Mouse (Mus musculus) heart, adult 2 months (tissue): Measurements from ENCODE around the gene Limch1. TPM values are rescaled to one million over a fixed set of nuclear protein-coding genes. Genes with fewer than 3 reads are reported as not detected.

Experiments
- DNase-seq, 2 experiments: peaks; one replicate each; pipeline ENCODE4 v3.0.0; 2021
- H3K27ac ChIP-seq: fragments of 200-600 bp; 2 replicates; pipeline ENCODE4 v1.8.1; 2022
- H3K27me3 ChIP-seq: fragments of 200-500 bp; 2 replicates; pipeline ENCODE4 v1.6.1; 2012; ENCODE audit warnings: mild to moderate bottlenecking, low read length, inconsistent platforms, mixed read lengths; ENCODE audit not compliant: control insufficient read depth, insufficient read depth
- H3K36me3 ChIP-seq: fragments of 200-500 bp; 2 replicates; pipeline ENCODE4 v1.6.1; 2012; ENCODE audit warnings: low read length, inconsistent platforms; ENCODE audit not compliant: control insufficient read depth, insufficient read depth
- H3K4me1 ChIP-seq: fragments of 200-500 bp; 2 replicates; pipeline ENCODE4 v1.6.1; 2011; ENCODE audit warnings: low read length; ENCODE audit not compliant: control insufficient read depth, insufficient read depth
- H3K4me3 ChIP-seq: fragments of 200-600 bp; 2 replicates; pipeline ENCODE4 v1.8.1; 2022
- H3K79me2 ChIP-seq: fragments of 200-500 bp; replicated peaks from 2 replicates; pipeline ENCODE4 v1.6.1; 2012; ENCODE audit warnings: mild to moderate bottlenecking, inconsistent platforms, low read length, moderate library complexity, mixed read lengths; ENCODE audit not compliant: control insufficient read depth, insufficient read depth
- H3K9ac ChIP-seq: fragments of 200-500 bp; 2 replicates; pipeline ENCODE4 v1.6.1; 2012; ENCODE audit warnings: low read depth, mild to moderate bottlenecking, control low read depth, inconsistent platforms, low read length, mixed read lengths
- CTCF ChIP-seq: fragments of 200-600 bp; IDR thresholded peaks from 2 replicates; pipeline ENCODE4 v1.8.1; 2022; ENCODE audit warnings: antibody characterized with exemption, mild to moderate bottlenecking, moderate library complexity
- EP300 ChIP-seq: fragments of 200-500 bp; IDR thresholded peaks from 2 replicates; pipeline ENCODE4 v1.6.1; 2011; ENCODE audit warnings: low read depth, low read length, control low read depth; ENCODE audit not compliant: insufficient read depth
- POLR2A ChIP-seq: fragments of 200-500 bp; IDR thresholded peaks from 2 replicates; pipeline ENCODE4 v1.6.1; 2011; ENCODE audit warnings: mild to moderate bottlenecking, low read depth, low read length, control low read depth; ENCODE audit not compliant: insufficient read depth
- WGBS: fragments of 180-500 bp; shearing (Covaris S2); methylation state at CpG from one replicate; pipeline ENCODE4 v1.1.7; 2018; 5-methylcytosine and 5-hydroxymethylcytosine counted together
- intact Hi-C: fragments of 180-260 bp; cut with DNase I; formaldehyde crosslinking; loops from one replicate; pipeline ENCODE4 v1.15.1; 2025
- polyA plus RNA-seq: library from polyadenylated mRNA; depleted of rRNA; stranded (reverse); fragments of >200 nt; gene quantifications from 2 replicates; pipeline ENCODE4 v1.2.3, GENCODE M21; 2012
- total RNA-seq, 2 experiments: library from RNA; stranded (reverse); gene quantifications; 2 replicates each; pipeline ENCODE4 v1.2.3; 2021

The Limch1 gene
- total and polyA plus RNA-seq, 3 experiments = 60.2 to 277 (median 230) TPM

DNA sequence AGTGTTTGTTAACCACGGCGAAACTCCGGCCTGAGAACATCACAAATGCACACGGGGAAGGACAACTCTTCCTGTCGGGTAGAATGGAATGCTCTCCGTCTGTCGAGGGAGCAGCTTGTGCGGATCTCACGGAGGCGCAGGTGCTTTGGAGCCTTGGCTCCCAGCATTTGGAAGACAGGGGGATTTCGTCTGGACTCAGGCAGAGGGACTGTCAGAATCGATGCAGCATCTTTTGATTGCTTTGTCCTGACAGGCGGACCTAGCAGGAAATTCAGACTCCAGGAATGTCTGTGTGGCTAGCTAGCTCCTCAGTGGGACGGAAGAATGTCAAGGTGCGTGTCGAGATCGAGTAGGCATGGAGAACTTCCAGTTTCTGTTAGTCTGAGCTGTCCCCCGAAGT is 71.1 kb downstream of the Limch1 start:
- 77% methylated on average over 18 of the region's 18 CpGs for WGBS
- Histone ChIP-seq H3K4me3 (no peak overlapping the region), H3K27me3 (no peaks in the 10 kb centered on the region), H3K27ac (no peak overlapping the region), H3K36me3 (no peaks in the 10 kb centered on the region), H3K79me2 (no peaks in the 10 kb centered on the region; the same call in 1 of the 2 replicates), H3K4me1 (no peaks in the 10 kb centered on the region), H3K9ac (no peak overlapping the region)
- DNase-seq = no peak
- intact Hi-C loops = no loop called here
- TF ChIP-seq CTCF (no peak), POLR2A (no peak), EP300 (no peak)

GRCm38 (mm10) chr5:66817184-66817956 is 71.7 kb downstream of the Limch1 start:
- Histone ChIP-seq H3K27ac (no peak overlapping the region), H3K4me3 (no peak overlapping the region), H3K79me2 (no peaks in the 10 kb centered on the region), H3K36me3 (no peaks in the 10 kb centered on the region), H3K27me3 (no peaks in the 10 kb centered on the region), H3K4me1 (no peaks in the 10 kb centered on the region), H3K9ac (no peak overlapping the region)
- WGBS = 95% methylated on average over 8 of the region's 8 CpGs
- DNase-seq = no peak
- intact Hi-C loops = no loop called here
- TF ChIP-seq CTCF = no peak
- no peak for TF ChIP-seq POLR2A
- no peak for TF ChIP-seq EP300

GRCm38 (mm10) chr5:66822500-66823205 is 77.0 kb downstream of the Limch1 start:
- Histone ChIP-seq H3K4me1 (no peaks in the 10 kb centered on the region), H3K9ac (no peak overlapping the region), H3K4me3 (no peak overlapping the region), H3K27ac (no peak overlapping the region), H3K27me3 (no peaks in the 10 kb centered on the region), H3K36me3 (no peaks in the 10 kb centered on the region), H3K79me2 (no peaks in the 10 kb centered on the region; the same call in 1 of the 2 replicates)
- TF ChIP-seq EP300 (no peak), POLR2A (no peak), CTCF (no peak)
- no peak for DNase-seq
- intact Hi-C loops = no loop called here
- WGBS = 88% methylated on average over 6 of the region's 6 CpGs

DNA sequence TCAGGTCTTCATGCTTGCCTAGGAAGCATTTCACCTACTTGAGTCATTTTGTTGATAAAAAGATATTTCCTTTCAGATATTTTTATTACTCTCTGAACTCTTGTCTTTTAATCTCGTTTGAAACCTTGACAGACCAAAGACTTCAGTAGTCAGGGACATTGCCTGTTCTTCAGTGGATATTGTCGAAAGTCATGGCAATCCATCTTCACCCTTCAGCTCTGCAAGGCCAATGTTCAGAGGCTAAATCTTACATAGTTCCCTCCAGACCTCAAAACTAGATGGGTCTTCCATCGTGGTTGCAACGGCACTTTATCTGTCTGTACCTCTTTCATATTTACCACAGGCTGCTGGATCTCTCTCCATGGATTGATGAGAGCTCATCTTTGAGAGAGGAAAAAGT is 80.0 kb downstream of the Limch1 start:
- WGBS = 84% methylated on average over 4 of the region's 4 CpGs
- H3K36me3 ChIP-seq = no peaks in the 10 kb centered on the region
- no peak overlapping the region for H3K9ac ChIP-seq
- H3K79me2 ChIP-seq = no peaks in the 10 kb centered on the region; the same call in 1 of the 2 replicates
- no peak overlapping the region for H3K4me3 ChIP-seq
- DNase-seq = no peak
- intact Hi-C loops = no loop called here
- TF ChIP-seq CTCF (no peak), POLR2A (no peak), EP300 (no peak)
- no peaks in the 10 kb centered on the region for H3K4me1 ChIP-seq
- H3K27ac ChIP-seq = no peak overlapping the region
- H3K27me3 ChIP-seq = no peaks in the 10 kb centered on the region

GRCm38 (mm10) chr5:66826844-66827243 is 81.2 kb downstream of the Limch1 start:
- H3K9ac ChIP-seq = no peak overlapping the region
- WGBS = 64% methylated on average over 8 of the region's 8 CpGs
- no peak overlapping the region for H3K27ac ChIP-seq
- no peaks in the 10 kb centered on the region for H3K4me1 ChIP-seq
- TF ChIP-seq CTCF (no peak), EP300 (no peak), POLR2A (no peak)
- no peak for DNase-seq
- no peaks in the 10 kb centered on the region for H3K27me3 ChIP-seq
- intact Hi-C loops = no loop called here
- no peaks in the 10 kb centered on the region; the same call in 1 of the 2 replicates for H3K79me2 ChIP-seq
- H3K4me3 ChIP-seq = no peak overlapping the region
- no peaks in the 10 kb centered on the region for H3K36me3 ChIP-seq

DNA sequence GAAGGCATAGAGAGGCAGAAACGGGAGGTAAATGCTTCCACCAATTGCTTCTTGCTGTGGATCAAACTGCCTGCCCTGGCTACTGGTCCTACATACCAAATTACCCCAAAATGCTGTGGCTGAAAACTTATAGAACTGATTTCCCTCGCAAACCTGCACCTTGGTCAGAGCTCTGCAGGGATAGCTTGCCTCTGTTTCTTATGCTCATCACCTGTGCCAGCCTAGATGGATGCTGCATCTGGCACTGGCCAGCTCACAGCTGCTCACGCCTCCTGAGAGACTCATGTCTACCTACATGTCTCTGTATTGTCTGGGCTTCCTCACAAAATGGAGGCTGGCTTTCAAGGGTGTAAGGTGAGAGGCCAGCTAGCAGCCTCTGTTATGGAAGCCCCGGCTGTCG is 83.9 kb downstream of the Limch1 start:
- DNase-seq = no peak
- peaks cover 1% of the 10 kb centered on the region; the same call in 1 of the 2 replicates for H3K79me2 ChIP-seq
- 94% methylated on average over 5 of the region's 5 CpGs for WGBS
- H3K36me3 ChIP-seq = peaks cover 1% of the 10 kb centered on the region
- TF ChIP-seq CTCF = no peak
- no peak for TF ChIP-seq POLR2A
- no peak for TF ChIP-seq EP300
- intact Hi-C loops = no loop called here
- no peak overlapping the region for H3K4me3 ChIP-seq
- H3K27me3 ChIP-seq = no peaks in the 10 kb centered on the region
- no peaks in the 10 kb centered on the region for H3K4me1 ChIP-seq
- no peak overlapping the region for H3K27ac ChIP-seq
- no peak overlapping the region for H3K9ac ChIP-seq
